In the genomic region with DNA sequence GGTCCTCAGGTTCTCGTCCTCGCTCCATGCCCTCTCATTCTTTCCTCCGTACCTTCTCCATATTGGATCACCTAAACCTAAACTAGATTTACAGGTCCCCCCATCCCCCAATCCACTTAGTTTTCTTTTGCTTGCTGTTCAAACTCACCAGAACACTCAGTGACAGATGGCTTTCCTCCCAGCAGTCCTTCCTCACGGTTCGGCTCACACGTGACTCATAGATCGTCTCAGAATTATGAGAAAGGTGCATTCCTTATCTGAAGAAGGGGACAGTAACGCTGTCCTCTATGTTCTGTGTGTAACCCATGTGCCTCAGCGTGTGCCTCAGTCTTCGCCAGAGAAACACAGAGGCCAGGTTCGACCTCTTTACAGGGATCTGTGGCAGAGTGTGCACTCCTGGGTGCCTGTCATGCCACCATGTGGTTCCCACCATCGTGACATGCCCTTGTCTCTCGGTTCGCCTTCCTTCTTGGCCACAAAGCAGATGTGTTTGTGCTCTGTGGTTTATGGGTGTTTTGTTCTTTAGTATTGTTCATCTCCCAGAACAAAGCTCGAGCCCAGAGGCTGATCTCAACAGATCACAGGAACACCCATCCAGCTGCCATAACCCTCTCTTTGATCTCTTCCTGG, we compare ENCODE assay signal across 11 mouse cellular contexts. TPM values are rescaled to one million over a fixed set of nuclear protein-coding genes. Genes with fewer than 3 reads are reported as not detected.
DNase-seq lines count a peak whose midpoint lies in the region; ATAC-seq lines count a peak whose summit lies in the region.
"Had no signal": no experiment of that assay in that cellular context is flagged by ENCODE, and none has a peak within 500 bp of the region (broad histone marks: within the 10 kb centered on the region; RNA-seq: fewer than 3 reads in every experiment).

No protein-coding gene starts in this region.

- no peak for ATAC-seq in cerebellum, adult (ENCODE audit: insufficient number of reproducible peaks, low FRiP score, low TSS enrichment)
- peak; percentile 33 for ATAC-seq in monocyte, adult 5-6 weeks (replicated peaks; ENCODE audit: insufficient number of reproducible peaks, low FRiP score, low TSS enrichment, poor library complexity, severe bottlenecking)
- ATAC-seq: intestine, embryonic 16.5 days had no signal

- intact Hi-C loops in heart, postnatal 14 days (cut with DNase I), result no loop called here
- intact Hi-C loops in left cerebral cortex, postnatal 10 days (cut with DNase I), result no loop called here

- peak; percentile 5 for DNase-seq in cerebellum, adult 11 months
- peak; percentile 8 for DNase-seq in spleen, adult 12 weeks (ENCODE audit: low spot score)
- no peak for DNase-seq in spleen, postnatal 4 days (ENCODE audit: low spot score in 2 of 2)
- DNase-seq in frontal cortex, postnatal 10 days (ENCODE audit: low spot score in 2 of 2), result no peak
- no peak for DNase-seq in heart, postnatal 14 days
- no peak for DNase-seq in left cerebral cortex, postnatal 10 days (ENCODE audit: extremely low spot score in 1 of 2, low spot score in 2 of 2)
- DNase-seq: layer of hippocampus, postnatal 36 days had no signal

RNA-seq across cellular contexts. Expression of a gene that starts 44.9 kb away (rescaled TPM):
- total RNA-seq in monocyte, adult 5-6 weeks (2017), result 0.86 TPM in 1 of 3 replicates, not detected in the others
- total RNA-seq in heart, postnatal 14 days (2021), result not detected
- not detected for total RNA-seq in left cerebral cortex, postnatal 10 days (2021)
- total RNA-seq: heart, adult 8-10 months; layer of hippocampus, postnatal 36 days had no signal

RNA-seq across cellular contexts. Expression of a gene that starts 50.4 kb away (rescaled TPM):
- 173 to 214 TPM (median 173 TPM) in 3 replicates for total RNA-seq in monocyte, adult 5-6 weeks (2017)
- 10 to 100 TPM; 65.2 to 68.3 TPM for total RNA-seq in heart, postnatal 14 days (2021)
- 10 to 100 TPM; 62.2 to 69.6 TPM for total RNA-seq in left cerebral cortex, postnatal 10 days (2021)

Comparison
In these comparisons a context has a peak if more than half of its experiments do, and no peak if none do; other contexts are left out.
1. DNase-seq: peak in cerebellum, adult 11 months (single experiment) and spleen, adult 12 weeks (single experiment); none in spleen, postnatal 4 days (0 of 2), frontal cortex, postnatal 10 days (0 of 2), heart, postnatal 14 days (0 of 2) and left cerebral cortex, postnatal 10 days (0 of 2).